ENCODE assay signal across 10 mouse cellular contexts in genomic region chr6:90783945-90784344, GRCm38 (mm10).
A peak's percentile ranks its signal among the peaks of the same experiment; 100 is the strongest.
DNase-seq lines count a peak whose midpoint lies in the region; ATAC-seq and TF ChIP-seq lines count a peak whose summit lies in the region.
"Had no signal": no experiment of that assay in that cellular context is flagged by ENCODE, and none has a peak within 500 bp of the region (broad histone marks: within the 10 kb centered on the region; RNA-seq: fewer than 3 reads in every experiment).

No protein-coding gene starts in this region.

- H3K36me3 ChIP-seq in hindbrain, embryonic 16.5 days (ENCODE audit: control insufficient read depth, insufficient read depth, low read length), result no peaks in the 10 kb centered on the region
- H3K36me3 ChIP-seq: heart, embryonic 13.5 days had no signal

- no peaks in the 10 kb centered on the region for H3K9me3 ChIP-seq in hindbrain, embryonic 16.5 days (ENCODE audit: control insufficient read depth, low read length)
- H3K9me3 ChIP-seq: heart, embryonic 13.5 days had no signal

- peaks cover 55% of the 10 kb centered on the region for H3K4me1 ChIP-seq in cerebellum, adult 2 months (ENCODE audit: control insufficient read depth, insufficient read depth, low read length)
- peaks cover 67% of the 10 kb centered on the region for H3K4me1 ChIP-seq in hindbrain, embryonic 16.5 days (ENCODE audit: control insufficient read depth, insufficient read depth, low read depth, low read length)

- no peak overlapping the region for H3K4me3 ChIP-seq in cerebellum, adult 2 months (replicated peaks; ENCODE audit: insufficient read depth, low read depth, low read length)
- no peak overlapping the region for H3K4me3 ChIP-seq in hindbrain, embryonic 16.5 days (ENCODE audit: low read length)
- H3K4me3 ChIP-seq: heart, embryonic 13.5 days had no signal

- ATAC-seq in hindbrain, embryonic 16.5 days, result peak; percentile 32

- WGBS in cerebellum, adult 2 months, result 15% methylated on average over 4 of the region's 4 CpGs
- WGBS in hindbrain, embryonic 16.5 days, result 22% methylated on average over 4 of the region's 4 CpGs

- DNase-seq in cerebellum, adult 2 months, result peak in 1 of 2 experiments; percentile 33
- no peak for DNase-seq in cerebellum, adult 11 months
- DNase-seq in right cerebral cortex, adult 18-20 months, result peak; percentile 38
- no peak for DNase-seq in right cerebral cortex, postnatal 25 days
- DNase-seq in urinary bladder, adult 18-20 months (ENCODE audit: low spot score in 2 of 2), result no peak
- DNase-seq in kidney, postnatal 36 days, result no peak
- DNase-seq in testis, postnatal 10 days (ENCODE audit: low spot score), result no peak
- DNase-seq: adrenal gland, postnatal 25 days had no signal

- peak overlapping the region; percentile 83 for H3K27ac ChIP-seq in cerebellum, adult 2 months (ENCODE audit: insufficient read depth, low read length)
- H3K27ac ChIP-seq in hindbrain, embryonic 16.5 days (ENCODE audit: low read depth, low read length), result peak overlapping the region; percentile 92
- H3K27ac ChIP-seq: heart, embryonic 13.5 days had no signal

- no peaks in the 10 kb centered on the region for H3K27me3 ChIP-seq in cerebellum, adult 2 months (ENCODE audit: control insufficient read depth, insufficient read depth, low read length)
- no peaks in the 10 kb centered on the region for H3K27me3 ChIP-seq in hindbrain, embryonic 16.5 days (replicated peaks; ENCODE audit: control insufficient read depth, insufficient read depth, low read length)
- H3K27me3 ChIP-seq: heart, embryonic 13.5 days had no signal

- no peak overlapping the region for H3K4me2 ChIP-seq in hindbrain, embryonic 16.5 days (ENCODE audit: low read length)
- H3K4me2 ChIP-seq: heart, embryonic 13.5 days had no signal

- no peak for TF ChIP-seq POLR2A in cerebellum, adult 2 months (IDR thresholded peaks at IDR 0.05; ENCODE audit: borderline replicate concordance, insufficient read depth, low read length)

- no peak for TF ChIP-seq CTCF in cerebellum, adult 2 months (IDR thresholded peaks at IDR 0.05; ENCODE audit: borderline replicate concordance, insufficient read depth, low read depth, low read length)

- H3K9ac ChIP-seq in hindbrain, embryonic 16.5 days (ENCODE audit: low read depth, low read length), result peak overlapping the region; percentile 11; the same call in 1 of the 2 replicates
- H3K9ac ChIP-seq: heart, embryonic 13.5 days had no signal
